Mouse (Mus musculus) liver, embryonic 16.5 days (tissue): ENCODE results near the gene Zfp963. TPM values are rescaled to one million over a fixed set of nuclear protein-coding genes. Genes with fewer than 3 reads are reported as not detected.
"Not testable (repeated sequence)": the region's sequence is repeated elsewhere in the genome, so short reads cannot be mapped to it uniquely, and the experiment has no call there.

Experiments
- ATAC-seq: fragments of 200-750 bp; cut with Nextera tagmentation; 2 replicates; pipeline ENCODE4 v1.8.0; 2017; ENCODE audit warnings: low read depth, mild to moderate bottlenecking, moderate number of reproducible peaks, moderate library complexity
- H3K27ac ChIP-seq: fragments of 300-500 bp; sonication (generic); 2 replicates; pipeline ENCODE4 v1.5.1; 2014; ENCODE audit warnings: mild to moderate bottlenecking, low read length
- H3K27me3 ChIP-seq: fragments of 300-500 bp; sonication (generic); 2 replicates; pipeline ENCODE4 v1.6.1; 2014; ENCODE audit warnings: low read depth, low read length, mixed read lengths; ENCODE audit not compliant: control insufficient read depth, insufficient read depth
- H3K36me3 ChIP-seq: fragments of 300-500 bp; sonication (generic); 2 replicates; pipeline ENCODE4 v1.6.1; 2014; ENCODE audit warnings: mild to moderate bottlenecking; ENCODE audit not compliant: control insufficient read depth, insufficient read depth
- H3K4me1 ChIP-seq: fragments of 300-500 bp; sonication (generic); 2 replicates; pipeline ENCODE4 v1.6.1; 2014; ENCODE audit warnings: low read depth, low read length, mixed read lengths; ENCODE audit not compliant: control insufficient read depth
- H3K4me2 ChIP-seq: fragments of 300-500 bp; sonication (generic); 2 replicates; pipeline ENCODE4 v1.6.1; 2014; ENCODE audit warnings: low read depth, low read length, mixed read lengths
- H3K4me3 ChIP-seq: fragments of 300-500 bp; sonication (generic); 2 replicates; pipeline ENCODE4 v1.5.1; 2014; ENCODE audit warnings: low read depth, mild to moderate bottlenecking, low read length
- H3K9ac ChIP-seq: fragments of 300-500 bp; sonication (generic); 2 replicates; pipeline ENCODE4 v1.6.1; 2014; ENCODE audit warnings: low read depth, low read length
- H3K9me3 ChIP-seq: fragments of 300-500 bp; sonication (generic); replicated peaks from 2 replicates; pipeline ENCODE4 v1.6.1; 2016; ENCODE audit warnings: low read length; ENCODE audit not compliant: control insufficient read depth
- WGBS: fragments of 180-500 bp; shearing (Covaris S2); extraction: QIAGEN DNeasy Blood & Tissue Kit; methylation state at CpG from one replicate; pipeline ENCODE4 v1.1.7; 2014; ENCODE audit not compliant: insufficient replicate concordance; 5-methylcytosine and 5-hydroxymethylcytosine counted together
- polyA plus RNA-seq: library from polyadenylated mRNA; unstranded; fragments of >200 nt; fragmentation: Nextera tagmentation; extraction: Ambion mirVana; gene quantifications from 2 replicates; pipeline ENCODE4 v1.2.1, GENCODE M21; 2015

Zfp963 gene
- polyA plus RNA-seq, 1 experiment from 2014 or later, result 3.1 TPM

DNA sequence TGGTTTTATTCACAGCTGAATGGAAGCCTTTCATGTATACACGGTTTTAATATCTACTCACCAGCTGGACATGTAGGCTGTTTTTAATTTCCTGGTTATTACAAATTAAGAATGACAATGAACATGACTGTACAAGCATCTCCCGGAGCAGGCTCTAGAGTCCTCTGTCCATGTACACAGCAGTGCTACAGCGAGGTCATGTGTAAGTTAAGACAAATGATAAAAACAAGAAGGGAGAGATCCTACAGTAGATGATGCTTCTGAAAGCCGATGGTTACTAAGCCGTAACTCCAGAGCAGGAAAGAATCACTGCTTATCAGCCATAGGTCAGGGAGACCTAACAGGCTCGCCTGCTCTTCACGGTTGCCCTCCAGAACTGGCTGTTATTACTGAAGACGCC, 36.3 kb downstream of the Zfp963 start:
- ATAC-seq, result no peak
- WGBS, result 65% methylated on average over 8 of the region's 8 CpGs

DNA sequence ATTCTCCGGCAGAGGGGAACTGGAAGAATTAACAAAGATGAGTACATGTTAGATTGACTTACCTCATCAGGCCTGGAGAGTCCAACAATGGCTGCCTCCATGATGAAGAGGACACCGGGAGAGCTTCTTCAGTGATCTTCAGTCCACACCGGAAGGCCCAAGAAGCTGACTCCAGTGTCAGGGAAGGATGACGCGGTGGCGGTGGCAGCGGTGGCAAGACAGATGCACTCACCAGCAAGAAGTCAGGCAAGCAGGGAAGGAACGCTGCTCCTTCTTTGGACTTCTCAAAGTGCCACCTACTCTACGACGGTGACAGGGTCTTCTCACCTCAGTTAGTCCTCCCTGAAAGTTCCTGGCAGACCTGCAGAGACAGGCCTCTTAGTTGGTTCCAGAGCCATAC, 39.1 kb downstream of the Zfp963 start, which contains the start of gene Zfp869:
Gene Zfp869, minus strand, starts transcription at position 101 of the 400 bp plus-strand sequence.
- H3K36me3 ChIP-seq, result peaks cover 53% of the 10 kb centered on the region
- WGBS, result 93% methylated on average over 8 of the region's 10 CpGs
- H3K4me3 ChIP-seq, result not testable (repeated sequence)

More for the DNA sequence above, 36.3 kb downstream of the Zfp963 start:
- Histone ChIP-seq H3K9ac (no peak overlapping the region), H3K27ac (no peak overlapping the region), H3K9me3 (no peaks in the 10 kb centered on the region), H3K36me3 (peaks cover 24% of the 10 kb centered on the region), H3K27me3 (no peaks in the 10 kb centered on the region), H3K4me3 (no peak overlapping the region), H3K4me1 (peaks cover 13% of the 10 kb centered on the region), H3K4me2 (no peak overlapping the region)

DNA sequence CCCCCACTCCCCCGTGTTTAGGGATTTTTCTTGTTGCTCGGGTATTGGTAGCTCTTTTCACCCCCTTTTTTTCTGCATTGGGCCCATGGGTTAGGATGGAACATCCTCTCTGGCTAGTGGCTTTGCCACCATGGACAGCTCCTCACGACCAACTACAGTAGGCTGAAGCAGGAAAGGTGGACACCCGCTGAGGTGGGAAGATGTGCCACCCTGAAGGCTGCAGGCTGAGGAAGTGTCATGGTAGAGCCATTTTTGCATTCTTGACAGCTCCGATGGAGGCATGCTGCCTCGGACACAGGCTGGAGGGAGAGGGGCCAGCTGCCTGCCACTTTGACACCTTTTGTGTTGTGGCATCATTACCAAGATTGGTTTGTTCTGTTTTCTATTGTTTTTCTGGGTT, 48.0 kb downstream of the Zfp963 start:
- WGBS, result 64% methylated on average over 6 of the region's 6 CpGs
- no peak overlapping the region for H3K4me2 ChIP-seq

More for the DNA sequence above, 39.1 kb downstream of the Zfp963 start, which contains the start of gene Zfp869:
- not testable (repeated sequence) for H3K27me3 ChIP-seq, H3K4me2 ChIP-seq, H3K9me3 ChIP-seq, ATAC-seq, H3K9ac ChIP-seq, H3K27ac ChIP-seq, H3K4me1 ChIP-seq

More for the DNA sequence above, 48.0 kb downstream of the Zfp963 start:
- ATAC-seq, result no peak
- Histone ChIP-seq H3K9me3 (no peaks in the 10 kb centered on the region), H3K27me3 (no peaks in the 10 kb centered on the region), H3K27ac (no peak overlapping the region), H3K9ac (no peak overlapping the region), H3K36me3 (peaks cover 27% of the 10 kb centered on the region), H3K4me3 (no peak overlapping the region), H3K4me1 (no peaks in the 10 kb centered on the region)

Other genes with a start within 250 kb of the Zfp963 start
- gene Gm7697, start 227.0 kb downstream of the Zfp963 start, polyA plus RNA-seq, result not detected in 2 replicates
- gene Zfp868, start 124.4 kb downstream of the Zfp963 start, polyA plus RNA-seq, result 5.5 and 6.5 TPM in 2 replicates
- gene Zfp964, start 95.5 kb downstream of the Zfp963 start, polyA plus RNA-seq, result 0.39 and 0.42 TPM in 2 replicates
- gene Zfp869, start 39.2 kb downstream of the Zfp963 start, polyA plus RNA-seq, result 9.7 and 10.6 TPM in 2 replicates
- 0.79 TPM in 1 of 2 replicates, not detected in the other for gene Gm20422, start 24.9 kb upstream of the Zfp963 start, polyA plus RNA-seq
- 18.6 and 20.9 TPM in 2 replicates for gene Atp13a1, start 41.2 kb upstream of the Zfp963 start, polyA plus RNA-seq
- gene Zfp866, start 41.2 kb upstream of the Zfp963 start, polyA plus RNA-seq, result 7.7 and 8.6 TPM in 2 replicates
- 5.0 and 7.0 TPM in 2 replicates for gene Gmip, start 58.7 kb upstream of the Zfp963 start, polyA plus RNA-seq
- gene Lpar2, start 72.5 kb upstream of the Zfp963 start, polyA plus RNA-seq, result 0.05 and 0.07 TPM in 2 replicates
- gene Pbx4, start 82.5 kb upstream of the Zfp963 start, polyA plus RNA-seq, result 1.8 and 2.0 TPM in 2 replicates
- gene Cilp2, start 137.7 kb upstream of the Zfp963 start, polyA plus RNA-seq, result not detected in 2 replicates
- gene Tssk6, start 152.2 kb upstream of the Zfp963 start, polyA plus RNA-seq, result 1.1 and 1.6 TPM in 2 replicates
- 103 and 104 TPM in 2 replicates for gene Ndufa13, start 152.6 kb upstream of the Zfp963 start, polyA plus RNA-seq
- gene Yjefn3, start 152.7 kb upstream of the Zfp963 start, polyA plus RNA-seq, result 0.63 and 0.77 TPM in 2 replicates
- gene Gatad2a, start 246.4 kb upstream of the Zfp963 start, polyA plus RNA-seq, result 17.2 and 18.9 TPM in 2 replicates